Mouse (Mus musculus) lung, adult 18-20 months (tissue): Measurements from ENCODE around the gene Gpld1.

Experiments
- DNase-seq, 2 experiments: peaks; one replicate each; pipeline ENCODE4 v3.0.0; 2022; ENCODE audit warnings: mixed read lengths in 2 of 2

Gpld1 gene

GRCm38 (mm10) chr13:24942512-24943282 is at the start of gene Gpld1:
Gpld1 (plus strand) TSS chr13:24943152.
- DNase-seq: no peak

- no peak for DNase-seq
Observed at GRCm38 (mm10) chr13:24893880-24894279, 49.1 kb upstream of the Gpld1 start.

GRCm38 (mm10) chr13:24901916-24902315 is 41.0 kb upstream of the Gpld1 start:
- no peak for DNase-seq

GRCm38 (mm10) chr13:24903412-24903811 is 39.5 kb upstream of the Gpld1 start:
- no peak for DNase-seq

GRCm38 (mm10) chr13:24905422-24905821 is 37.5 kb upstream of the Gpld1 start:
- DNase-seq: no peak

- DNase-seq: peak; percentile 22 to 40
Observed at GRCm38 (mm10) chr13:24906831-24907570, 36.0 kb upstream of the Gpld1 start.

- no peak for DNase-seq
Observed at GRCm38 (mm10) chr13:24909112-24909511, 33.8 kb upstream of the Gpld1 start.

- DNase-seq: no peak
Observed at GRCm38 (mm10) chr13:24913576-24913975, 29.4 kb upstream of the Gpld1 start.

- peak in 1 of 2 experiments; percentile 25 for DNase-seq
Observed at GRCm38 (mm10) chr13:24914915-24915314, 28.0 kb upstream of the Gpld1 start.

GRCm38 (mm10) chr13:24915831-24916230 is 27.1 kb upstream of the Gpld1 start:
- DNase-seq: peak in 1 of 2 experiments; percentile 21

- DNase-seq: peak in 1 of 2 experiments; percentile 59
Observed at GRCm38 (mm10) chr13:24920333-24920977, 22.5 kb upstream of the Gpld1 start.

- DNase-seq: no peak
Observed at GRCm38 (mm10) chr13:24921281-24921680, 21.7 kb upstream of the Gpld1 start.

- DNase-seq: peak; percentile 36 to 46
Observed at GRCm38 (mm10) chr13:24923991-24924390, 19.0 kb upstream of the Gpld1 start.

GRCm38 (mm10) chr13:24930591-24930990 is 12.4 kb upstream of the Gpld1 start:
- DNase-seq: no peak

- no peak for DNase-seq
Observed at GRCm38 (mm10) chr13:24933199-24933598, 9.8 kb upstream of the Gpld1 start.

GRCm38 (mm10) chr13:24936772-24937107 is 6.2 kb upstream of the Gpld1 start:
- DNase-seq: no peak

GRCm38 (mm10) chr13:24937108-24937838 is 5.7 kb upstream of the Gpld1 start, which contains the start of gene Aldh5a1:
Aldh5a1 (minus strand) TSS chr13:24937661.
- DNase-seq: peak; percentile 65 to 71

- DNase-seq: no peak
Observed at GRCm38 (mm10) chr13:24937839-24938166, 5.1 kb upstream of the Gpld1 start.

GRCm38 (mm10) chr13:24938683-24939082 is 4.3 kb upstream of the Gpld1 start:
- peak; percentile 66 to 81 for DNase-seq

- no peak for DNase-seq
Observed at GRCm38 (mm10) chr13:24939472-24939871, 3.5 kb upstream of the Gpld1 start.

- no peak for DNase-seq
Observed at GRCm38 (mm10) chr13:24943303-24943702, 351 bp downstream of the Gpld1 start.

- DNase-seq: no peak
Observed at GRCm38 (mm10) chr13:24945567-24945966, 2.6 kb downstream of the Gpld1 start.

GRCm38 (mm10) chr13:24947158-24947557 is 4.2 kb downstream of the Gpld1 start:
- DNase-seq: no peak
